Mouse (Mus musculus) embryonic fibroblast, embryonic 13.5 days (primary cell): ENCODE measurements around the gene Neurl1b.

Experiments
- CTCF ChIP-seq: IDR thresholded peaks from 2 replicates; pipeline ENCODE4 v1.5.1; 2011; ENCODE audit warnings: mild to moderate bottlenecking, control low read depth, low read length, moderate library complexity, borderline replicate concordance; ENCODE audit not compliant: insufficient read depth
- POLR2A ChIP-seq: IDR thresholded peaks from 2 replicates; pipeline ENCODE4 v1.6.1; 2011; ENCODE audit warnings: low read depth, mild to moderate bottlenecking, control low read depth, low read length, moderate library complexity

DNA sequence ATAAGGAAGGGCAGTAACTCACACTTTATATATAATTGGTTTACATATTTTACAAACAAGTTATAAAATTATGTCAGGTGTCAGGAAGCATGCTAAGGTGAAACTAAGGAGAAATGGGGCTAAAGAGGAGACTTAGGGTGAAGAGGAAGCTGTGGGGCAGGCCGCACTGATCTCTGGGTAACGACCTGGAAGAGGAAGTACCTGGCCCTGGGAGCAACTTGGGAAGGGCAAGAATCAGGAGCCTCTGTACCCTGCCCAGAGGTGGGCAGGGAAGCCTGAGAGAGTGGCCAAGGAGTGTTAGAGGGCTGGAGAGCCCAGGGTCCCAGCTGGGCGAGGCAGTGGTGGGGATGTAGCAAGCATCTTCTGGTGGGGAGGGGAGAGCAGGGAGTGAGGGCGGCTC is 66.3 kb downstream of the Neurl1b start:
- TF ChIP-seq CTCF (no peak), POLR2A (no peak)
